Mouse (Mus musculus) frontal cortex, postnatal 25 days (tissue): ENCODE measurements at regions not wholly inside any gene's neighbourhood (a gene's known extent, or its start where the extent isn't known, plus 50 kb on each side); places are given as distances from the start of the nearest gene placed in this dataset.

ENCODE experiments used
- DNase-seq, 2 experiments: peaks; one replicate each; pipeline ENCODE4 v3.0.0; 2022; ENCODE audit warnings: low spot score in 2 of 2

- DNase-seq: no peak
These were observed 88.8 kb upstream of the Tlk1 start for GRCm38 (mm10) chr2:70914372-70914771.

DNA sequence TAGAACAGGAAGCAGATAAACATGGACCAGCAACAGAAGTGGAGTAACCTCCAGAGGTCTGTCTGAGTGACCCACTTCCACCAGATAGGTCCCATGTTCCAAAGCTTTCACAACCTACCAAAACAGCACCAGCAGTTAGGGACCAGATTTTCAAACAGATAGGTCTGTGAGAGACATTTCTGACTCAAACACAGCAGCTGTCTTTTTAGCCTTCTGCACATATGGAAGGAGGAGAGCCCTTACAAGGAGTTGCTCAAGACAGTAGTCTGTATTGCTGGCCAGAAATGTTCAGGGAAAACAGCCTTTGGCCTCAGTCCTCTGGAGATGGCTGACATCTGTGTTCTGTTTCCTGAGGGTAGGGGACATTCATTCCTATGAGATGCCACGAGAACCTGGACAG is 83.9 kb upstream of the Tlk1 start:
- no peak for DNase-seq

DNA sequence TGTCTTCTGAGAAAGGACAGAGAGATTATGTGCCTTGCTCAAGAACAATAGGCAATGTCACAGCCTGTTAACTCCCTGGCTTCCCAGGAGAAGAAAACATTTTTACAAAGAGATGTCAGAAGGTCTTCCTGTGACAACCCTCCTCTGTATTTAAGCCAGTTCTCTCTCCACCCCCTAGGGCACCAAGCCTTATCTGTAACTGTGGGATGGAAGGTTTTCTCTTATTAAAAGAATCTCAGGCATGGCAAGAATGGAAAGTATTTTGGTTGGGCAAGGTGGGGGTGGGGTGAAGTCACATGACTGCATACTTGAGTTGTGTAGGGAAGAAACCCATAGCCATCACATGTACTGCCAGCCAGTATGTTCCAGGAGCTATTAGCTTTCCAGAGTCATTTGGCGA is 83.1 kb upstream of the Tlk1 start:
- no peak for DNase-seq

DNA sequence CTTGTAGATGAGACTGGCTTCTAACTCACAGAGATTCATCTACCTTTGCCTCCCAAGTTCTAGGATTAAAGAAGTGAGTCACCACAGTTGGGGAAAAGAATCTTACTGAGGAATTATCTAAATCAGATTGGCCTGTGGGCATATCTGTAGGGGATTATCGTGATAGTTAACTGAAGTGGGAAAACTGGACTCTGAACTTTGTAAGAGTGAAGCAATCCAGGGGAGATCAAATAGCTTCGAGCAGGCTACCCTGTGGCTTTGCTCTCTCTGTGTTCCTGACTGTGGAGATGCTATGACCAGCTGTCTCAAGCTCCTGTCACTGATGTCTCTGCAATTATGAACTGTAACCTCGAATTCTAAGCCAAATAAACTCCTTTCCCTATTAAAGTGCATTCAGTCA is 80.7 kb upstream of the Tlk1 start:
- no peak for DNase-seq

GRCm38 (mm10) chr2:70904429-70904828 is 78.9 kb upstream of the Tlk1 start:
- no peak for DNase-seq

- DNase-seq: no peak
These were observed 76.7 kb upstream of the Tlk1 start for GRCm38 (mm10) chr2:70902196-70902595.

DNA sequence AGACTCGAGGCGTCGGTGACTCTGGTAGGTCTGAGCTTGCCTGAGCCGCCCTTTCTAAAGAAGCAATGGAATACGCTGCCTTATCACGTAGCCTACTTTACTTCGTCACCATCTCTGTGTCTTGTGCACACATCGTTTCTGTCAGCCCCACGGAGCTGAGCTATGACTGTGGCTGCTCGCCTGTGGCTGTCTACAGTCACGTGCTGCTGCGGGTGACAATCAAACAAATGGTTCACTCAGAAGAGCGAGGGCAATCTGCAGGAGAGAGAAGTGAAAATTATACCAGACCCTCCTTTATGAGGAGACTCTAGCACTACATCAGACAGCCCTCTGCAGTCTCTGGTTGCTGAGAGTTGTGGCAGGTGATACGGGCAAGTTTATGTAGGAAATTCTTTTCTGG is 76.0 kb upstream of the Tlk1 start:
- peak in 1 of 2 experiments; percentile 21 for DNase-seq

DNA sequence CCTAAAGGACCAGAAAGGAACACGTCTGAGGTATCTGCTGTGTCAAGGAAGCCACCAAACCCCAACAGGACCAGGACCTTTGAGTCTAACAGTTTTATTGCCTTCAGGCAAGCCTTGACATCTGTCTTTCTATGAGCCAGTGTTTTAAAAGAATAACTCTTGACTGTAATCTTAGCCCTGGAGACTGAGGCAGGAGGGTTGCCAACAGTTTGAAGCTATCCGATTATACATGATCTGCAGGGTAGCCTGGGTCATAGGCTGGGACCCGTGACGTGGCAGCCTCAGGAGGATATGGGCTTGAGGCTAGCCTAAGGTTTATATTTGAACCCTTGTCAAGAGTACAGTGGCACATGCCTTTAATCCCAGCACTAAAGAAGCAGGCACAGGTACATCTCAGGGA is 73.5 kb upstream of the Tlk1 start:
- no peak for DNase-seq

- no peak for DNase-seq
These were observed 72.9 kb upstream of the Tlk1 start for GRCm38 (mm10) chr2:70898396-70898795.

DNA sequence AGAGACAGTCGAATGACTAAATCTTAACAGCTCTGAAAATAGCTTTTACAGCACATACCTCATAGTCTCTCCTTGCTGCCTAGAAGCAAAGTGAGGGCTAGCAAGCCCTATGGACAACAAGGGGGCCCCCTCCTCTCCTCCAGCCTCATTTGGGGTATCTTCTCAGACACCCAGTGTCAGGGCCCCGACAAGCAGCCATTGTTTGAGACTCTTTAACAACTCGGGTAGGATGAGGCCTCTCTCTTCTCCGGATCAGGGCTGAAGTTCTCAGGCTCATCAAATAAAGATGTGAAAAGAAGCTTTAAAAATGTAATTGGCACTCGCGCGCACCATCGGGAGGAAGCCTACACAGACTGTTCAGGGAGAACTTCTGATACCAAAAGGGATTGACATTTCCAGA is 71.8 kb upstream of the Tlk1 start:
- DNase-seq: peak in 1 of 2 experiments; percentile 14

DNA sequence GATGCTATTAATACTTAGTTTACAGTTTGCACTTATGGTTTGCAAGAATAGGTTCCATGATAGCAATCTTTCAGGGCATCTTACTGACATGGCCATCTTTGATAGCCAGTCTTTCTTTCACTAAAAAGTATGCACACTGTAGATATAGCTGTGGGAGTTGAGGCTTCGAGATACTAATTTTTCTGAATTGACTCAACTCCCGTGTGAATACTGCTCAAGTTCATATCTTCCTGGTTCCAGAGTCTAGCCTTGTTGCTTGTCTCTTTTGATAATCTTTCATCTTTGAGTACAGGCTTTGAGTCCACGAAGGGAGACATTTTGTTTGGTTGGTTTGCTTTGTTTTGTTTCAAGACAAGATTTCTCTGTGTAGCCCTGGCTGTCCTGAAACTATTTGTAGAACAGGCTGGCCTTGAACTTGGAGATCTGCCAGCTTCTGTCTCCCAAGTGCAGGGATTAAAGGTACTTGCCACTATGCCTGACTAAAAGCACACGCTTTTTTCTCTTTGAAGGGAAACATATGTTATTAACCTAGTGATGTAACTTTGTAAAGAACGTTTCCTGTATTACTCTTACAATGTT is 64.1 kb upstream of the Tlk1 start:
- DNase-seq: no peak

DNA sequence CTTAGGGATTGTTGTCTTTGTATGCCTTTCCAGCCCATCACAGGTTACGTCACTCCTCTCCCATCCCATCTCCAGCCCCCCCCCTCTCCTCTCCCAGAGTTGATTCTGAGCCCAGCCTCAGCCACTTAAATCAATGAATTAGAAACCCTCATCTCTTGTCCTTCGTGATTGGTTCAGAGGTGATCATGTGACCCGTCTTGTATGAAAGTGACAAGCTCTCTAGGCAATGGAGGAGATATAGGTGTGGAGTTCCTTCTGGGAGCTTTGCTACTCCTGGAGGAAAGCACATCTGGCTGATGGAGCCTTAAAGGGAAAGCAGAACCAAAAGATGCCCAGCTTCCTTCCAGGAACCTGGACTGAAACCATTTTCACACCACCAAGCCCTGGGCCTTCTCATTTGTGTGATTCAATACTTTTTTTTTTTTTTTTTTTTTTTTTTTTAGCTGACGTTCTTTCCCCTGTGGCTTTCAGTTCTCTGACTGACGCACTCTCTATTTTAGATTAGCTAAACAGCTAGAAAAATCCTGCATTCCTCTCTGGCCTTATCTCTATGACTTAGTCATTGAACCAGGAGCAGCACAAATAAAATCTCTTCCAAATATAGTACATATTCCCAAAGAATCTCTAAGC is 63.4 kb upstream of the Tlk1 start:
- no peak for DNase-seq

DNA sequence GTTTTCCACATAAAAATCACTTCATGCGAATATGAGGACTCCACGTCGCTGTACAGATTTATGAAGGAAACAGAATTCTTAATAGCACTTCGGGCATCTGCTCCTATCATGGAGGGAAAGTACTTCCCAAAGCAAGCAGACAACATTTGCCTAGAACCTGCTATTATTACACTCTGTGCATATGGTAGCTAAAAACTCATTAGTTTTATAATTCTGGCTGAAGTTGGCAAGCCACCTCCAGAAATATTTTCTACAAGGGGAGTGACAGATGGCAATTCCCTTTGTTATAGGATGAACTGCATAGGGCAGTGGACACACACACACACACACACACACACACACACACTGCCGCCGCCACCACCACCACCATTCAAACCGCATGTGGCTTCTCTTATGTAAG is 61.3 kb upstream of the Tlk1 start:
- no peak for DNase-seq

DNA sequence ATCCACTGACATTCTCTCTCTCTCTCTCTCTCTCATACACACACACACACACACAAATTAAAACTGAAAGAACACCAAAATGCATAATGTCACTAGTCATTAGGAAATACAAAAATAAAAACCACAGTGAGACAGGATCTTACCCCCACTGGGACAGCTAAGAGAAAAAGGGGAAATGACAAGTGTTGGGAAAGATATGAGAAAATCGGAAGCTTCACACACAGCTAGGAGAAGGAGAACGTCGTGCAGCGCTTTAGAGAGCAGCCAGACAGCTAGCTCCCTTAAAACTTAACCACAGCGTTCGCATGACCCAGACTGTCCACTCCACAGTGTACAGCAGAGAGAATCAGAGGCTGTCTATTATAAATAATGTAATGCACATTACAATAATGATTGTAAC is 60.1 kb upstream of the Tlk1 start:
- DNase-seq: no peak

DNA sequence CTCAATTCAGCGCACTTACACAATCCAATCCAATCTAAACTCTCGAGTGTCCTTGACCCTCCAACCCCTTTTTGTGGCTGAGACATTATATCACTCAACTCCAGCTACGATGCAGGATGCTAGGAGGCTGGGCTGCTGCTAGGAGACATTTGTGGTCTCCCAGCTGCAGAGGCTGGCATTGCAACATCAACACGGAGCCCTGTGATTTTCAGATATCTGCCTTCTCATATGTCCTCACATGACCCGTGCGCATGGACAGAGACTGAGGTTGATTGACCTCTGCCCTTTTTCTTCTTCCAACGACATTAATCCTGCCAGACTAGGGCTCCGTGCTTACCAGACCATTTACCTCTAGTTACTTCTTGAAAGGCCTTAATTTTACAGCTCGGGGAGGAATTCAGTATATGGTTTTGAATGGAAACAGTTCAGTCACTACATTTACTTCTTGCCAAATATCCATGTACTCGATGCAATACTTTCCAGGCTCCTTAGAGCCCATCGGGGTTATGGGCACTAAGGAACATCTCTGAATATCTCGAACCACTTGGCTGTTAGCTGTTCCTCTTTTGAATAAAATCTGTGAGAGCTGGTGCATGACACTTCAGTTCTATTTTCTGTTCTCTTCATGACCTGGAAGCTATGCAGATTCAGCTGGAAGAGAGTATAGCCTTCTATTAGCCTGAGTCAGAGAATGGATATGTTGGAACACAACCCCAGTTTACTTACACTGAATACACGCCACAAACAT is 52.0 kb upstream of the Tlk1 start:
- DNase-seq: no peak

DNA sequence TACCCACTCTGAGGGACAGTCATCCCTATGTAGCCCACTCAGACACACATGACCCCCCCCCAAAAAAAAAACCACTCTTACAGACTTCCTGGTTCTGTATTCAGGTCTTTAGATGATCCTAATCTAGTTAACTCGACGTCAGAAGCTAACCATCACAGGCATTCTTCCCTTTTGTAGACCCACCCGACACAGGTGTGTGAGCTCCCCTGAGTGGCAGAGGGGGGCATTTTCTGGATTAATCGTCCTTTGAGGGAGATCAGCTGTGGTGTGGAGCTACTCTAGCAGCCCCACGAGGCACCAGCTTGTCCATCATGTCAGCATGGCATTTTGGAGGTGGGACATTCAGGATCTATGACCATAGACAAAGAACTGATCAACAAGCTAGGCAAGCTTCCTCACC is 50.7 kb upstream of the Tlk1 start:
- DNase-seq: no peak
